Mouse (Mus musculus) small intestine, adult 2 months (tissue): Measurements from ENCODE around the gene Mcoln3.

ENCODE experiments used
- CTCF ChIP-seq: fragments of 200-500 bp; IDR thresholded peaks from 2 replicates; pipeline ENCODE4 v1.5.1; 2012; ENCODE audit warnings: low read depth, mild to moderate bottlenecking, control low read depth, inconsistent platforms, low read length, moderate library complexity, mixed read lengths; ENCODE audit not compliant: insufficient replicate concordance, insufficient read length; ENCODE audit errors: extremely low read depth
- POLR2A ChIP-seq: fragments of 200-500 bp; IDR thresholded peaks from 2 replicates; pipeline ENCODE4 v1.6.1; 2012; ENCODE audit warnings: low read depth, mild to moderate bottlenecking, control low read depth, inconsistent platforms, low read length, moderate library complexity

DNA sequence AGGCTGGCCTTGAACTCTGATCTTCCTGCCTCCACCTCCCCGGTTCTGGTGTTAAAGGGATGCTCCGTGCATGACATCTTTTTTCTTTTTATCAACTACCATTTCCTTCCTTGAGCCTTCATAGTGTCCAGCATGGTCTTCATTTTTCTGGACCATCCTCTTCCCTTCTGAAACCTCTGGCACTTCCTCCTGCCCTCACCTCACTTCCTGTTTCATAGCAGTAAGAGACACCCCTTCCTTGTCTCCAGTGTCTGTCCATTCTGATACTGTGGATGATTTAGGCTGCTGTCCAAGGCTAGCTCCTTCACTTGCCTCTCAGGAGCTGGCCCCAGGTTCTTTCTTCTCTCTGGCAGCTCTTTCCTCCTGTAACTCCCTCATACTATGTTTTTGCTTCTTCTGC lies 18.2 kb downstream of the Mcoln3 start:
- TF ChIP-seq CTCF (no peak), POLR2A (no peak)
